Mouse (Mus musculus): Measurements from ENCODE around the gene Sgca.
"Not testable (repeated sequence)": the region's sequence is repeated elsewhere in the genome, so short reads cannot be mapped to it uniquely, and the experiment has no call there.

Sgca gene

DNA sequence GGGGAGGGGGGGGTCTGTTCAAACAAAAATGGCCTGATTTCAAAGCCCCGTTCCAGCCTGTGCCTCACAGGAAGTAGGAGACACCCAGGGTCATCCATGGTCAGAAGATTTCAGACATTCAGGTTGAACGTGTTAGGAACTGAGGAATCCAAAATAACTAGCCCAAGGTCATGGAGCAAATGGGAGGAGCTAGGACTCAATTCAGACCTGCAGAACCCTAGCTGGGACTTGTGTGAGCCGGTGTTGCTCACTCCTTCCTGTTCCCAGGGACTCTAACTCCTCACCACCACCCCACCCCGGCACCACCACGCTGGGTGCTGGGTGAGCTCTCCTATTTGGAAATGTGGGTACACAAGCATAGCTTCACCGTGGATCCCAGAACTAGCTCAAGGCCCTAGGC is 11.2 kb upstream of the Sgca start:
- no peak for DNase-seq (ENCODE audit: low spot score in 2 of 2)

DNA sequence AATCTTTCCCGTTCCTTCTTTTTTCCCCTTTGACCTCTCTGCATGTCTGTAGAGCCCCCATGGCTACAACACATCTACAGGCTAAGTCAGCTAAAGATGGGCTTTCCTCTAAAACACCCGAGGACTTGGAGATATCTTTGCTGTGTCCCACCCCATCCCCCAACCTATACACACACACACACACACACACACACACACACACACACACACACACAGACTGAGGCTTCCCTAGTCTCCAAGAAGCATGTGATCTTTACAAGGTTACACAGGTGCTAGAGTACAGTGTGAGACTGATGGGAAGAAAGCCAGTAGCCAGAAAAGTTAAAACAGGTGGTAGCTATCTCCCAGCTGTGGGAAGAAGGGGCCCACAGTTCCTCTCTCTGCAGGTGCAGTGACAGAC is 10.3 kb upstream of the Sgca start:
- DNase-seq (ENCODE audit: low spot score in 2 of 2): no peak

DNA sequence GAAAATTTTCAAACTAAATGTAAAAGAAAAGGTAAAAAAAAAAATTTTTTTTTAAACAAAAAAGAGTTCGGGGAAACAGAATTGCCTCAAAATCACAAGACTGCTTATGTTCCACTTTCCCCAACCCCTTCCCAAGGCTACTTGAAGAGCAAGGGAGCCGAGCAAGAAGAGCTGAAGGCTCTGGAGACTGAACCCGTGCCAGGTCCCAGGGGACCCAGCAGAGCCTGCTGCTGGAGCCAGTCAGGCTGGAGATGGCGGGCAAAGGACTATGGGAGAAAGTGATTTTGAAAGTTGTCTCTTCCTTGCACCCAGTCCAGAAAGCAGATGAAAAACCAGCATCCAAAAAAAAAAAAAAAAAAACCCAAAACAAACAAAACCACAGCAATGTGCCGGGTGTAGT is 9.7 kb upstream of the Sgca start:
- DNase-seq (ENCODE audit: low spot score in 2 of 2): no peak

DNA sequence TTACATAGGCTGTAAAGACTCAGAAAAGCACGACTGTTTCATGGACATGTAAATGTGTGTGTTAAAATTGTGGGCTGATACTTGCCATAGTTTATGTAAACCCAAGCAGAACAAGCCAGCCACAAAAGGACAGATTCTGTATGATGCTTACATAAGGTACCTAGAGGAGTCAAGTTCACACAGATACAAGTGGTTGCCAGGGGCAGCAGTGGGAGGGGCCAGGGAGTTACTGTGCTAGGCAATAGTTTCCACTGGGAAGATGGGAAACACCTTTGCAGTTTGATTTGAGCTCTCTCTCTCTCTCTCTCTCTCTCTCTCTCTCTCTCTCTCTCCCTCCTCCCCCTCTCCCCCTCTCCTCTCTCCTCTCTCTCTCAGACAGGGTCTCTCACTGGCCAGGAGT is 9.0 kb upstream of the Sgca start:
- no peak for DNase-seq (ENCODE audit: low spot score in 2 of 2)

DNA sequence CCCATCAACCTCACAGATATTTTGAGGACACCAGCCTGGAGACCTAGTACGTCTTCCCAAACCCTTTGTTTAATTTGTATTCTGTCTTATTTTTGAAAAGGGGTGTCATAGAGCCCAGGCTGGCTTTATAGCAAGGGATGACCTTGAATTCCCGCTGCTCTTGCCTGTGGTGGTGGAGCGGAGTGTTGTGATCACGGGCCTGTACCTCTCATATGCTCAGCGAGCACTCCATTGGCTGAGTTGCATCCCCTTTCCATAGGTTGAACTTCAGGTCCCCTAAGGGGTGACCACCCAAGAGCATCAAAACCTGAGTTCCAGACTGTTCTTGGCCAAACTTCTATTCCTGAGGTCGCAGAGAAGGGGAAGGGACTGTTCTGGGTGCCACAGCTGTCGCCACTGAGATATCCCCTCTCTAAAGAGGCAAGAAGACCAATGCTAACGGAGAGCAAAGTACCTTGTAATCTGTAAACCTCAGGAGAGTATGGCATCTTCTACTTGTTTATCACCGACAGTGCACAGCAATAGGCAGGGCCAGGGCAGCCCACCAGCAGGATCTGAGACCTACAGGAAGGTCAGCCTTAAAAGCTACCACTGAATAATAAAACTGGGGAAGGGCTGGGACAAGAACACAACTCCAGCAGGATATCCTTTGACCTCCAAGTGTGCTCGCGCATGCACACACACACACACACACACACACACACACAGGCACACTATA is 3.5 kb upstream of the Sgca start:
- DNase-seq (ENCODE audit: low spot score in 2 of 2): no peak

DNA sequence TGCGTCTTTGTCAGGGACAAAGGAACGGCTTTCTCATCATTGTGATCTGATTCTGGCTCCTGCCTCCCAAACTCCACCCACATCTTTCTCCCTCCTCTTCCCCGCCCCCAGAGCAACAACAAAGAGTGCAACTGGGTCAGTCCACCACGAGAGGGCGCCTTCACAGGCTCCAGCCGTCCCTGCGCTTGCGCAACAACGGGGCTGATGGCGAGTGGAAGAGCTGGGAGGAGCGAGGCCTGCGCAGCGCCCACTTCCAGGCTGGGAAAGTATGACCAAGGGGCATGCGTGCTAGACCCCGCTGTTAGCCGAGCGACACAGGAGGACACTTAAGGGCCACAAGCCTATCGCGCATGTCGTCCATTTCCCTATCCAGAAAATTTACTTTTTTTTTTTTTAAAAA is 2.8 kb upstream of the Sgca start:
- DNase-seq (ENCODE audit: low spot score in 2 of 2): peak; percentile 94 to 95

DNA sequence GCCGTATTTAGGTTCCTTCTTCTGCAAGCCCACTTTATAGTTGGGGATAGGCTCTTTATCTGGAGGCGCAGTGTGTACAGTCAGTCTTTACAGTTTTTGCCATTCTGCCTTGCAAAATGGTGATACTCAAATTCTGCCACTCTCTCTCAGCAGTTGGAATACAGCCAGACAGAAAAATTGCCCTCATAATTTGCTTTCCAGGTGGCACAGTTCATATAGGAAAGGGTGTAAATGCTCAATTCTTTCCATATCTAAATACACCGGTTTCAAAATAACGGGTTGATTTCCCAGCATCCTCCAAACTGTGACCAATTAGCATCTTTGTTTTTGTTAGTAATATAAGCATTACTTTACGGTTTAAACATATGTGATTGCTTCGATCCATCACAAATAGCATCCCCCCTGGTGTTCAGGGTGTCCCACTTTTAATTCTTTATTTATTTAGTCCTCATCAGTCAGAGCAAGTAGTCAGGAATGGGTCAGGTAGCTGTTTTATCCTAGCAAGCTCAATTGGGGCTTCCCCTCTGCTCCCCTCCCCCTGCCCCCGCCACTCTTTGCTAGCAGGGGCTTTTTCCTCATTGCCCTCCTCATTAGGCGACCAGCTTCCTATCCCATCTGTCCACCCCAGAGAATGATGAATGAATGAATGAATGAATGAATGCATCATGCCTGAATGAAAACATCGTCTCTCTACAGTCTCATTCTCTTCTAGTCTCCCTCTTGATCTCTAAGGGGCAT is 2.2 kb upstream of the Sgca start:
- DNase-seq (ENCODE audit: low spot score in 2 of 2): no peak

DNA sequence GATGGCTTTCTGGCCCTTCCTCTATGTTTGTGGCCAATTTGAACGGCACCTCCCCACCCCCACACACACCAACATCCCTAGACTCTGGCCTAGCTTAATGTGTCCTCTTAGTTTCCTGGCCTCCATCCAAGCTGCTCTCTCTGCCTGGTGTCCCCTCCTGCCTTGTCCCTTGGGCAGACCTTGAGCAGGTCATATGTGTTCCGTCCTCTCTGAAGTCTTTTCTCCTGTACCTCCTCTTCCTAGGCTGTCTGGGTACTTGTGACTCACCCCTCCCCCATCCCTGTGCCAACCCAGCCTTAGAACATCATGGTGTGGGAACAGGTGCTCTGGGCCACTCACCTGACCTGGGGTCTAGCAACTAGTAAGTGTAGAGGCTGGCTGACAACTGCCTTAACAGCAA is 1.2 kb downstream of the Sgca start:
- DNase-seq (ENCODE audit: low spot score in 2 of 2): no peak

DNA sequence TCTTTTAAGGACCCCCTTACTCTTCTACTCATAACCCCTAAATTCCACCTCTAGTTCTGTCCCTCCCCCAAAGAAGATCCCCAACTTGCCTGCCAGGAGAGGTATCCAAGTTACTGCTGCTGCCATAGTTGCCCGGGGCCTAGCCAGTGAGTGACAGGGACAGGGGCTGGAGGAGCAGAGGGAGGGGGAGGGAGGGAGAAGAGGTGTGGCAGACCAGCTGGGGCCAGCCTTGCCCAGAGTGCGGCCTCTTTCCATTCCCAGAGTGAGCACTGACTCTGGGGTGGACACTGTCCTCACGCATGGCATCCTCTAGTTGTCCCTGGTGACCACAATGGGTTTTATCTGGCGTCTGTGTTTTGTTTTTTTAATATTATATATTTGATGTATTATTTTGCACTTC is 2.8 kb downstream of the Sgca start:
- DNase-seq (ENCODE audit: low spot score in 2 of 2): no peak

DNA sequence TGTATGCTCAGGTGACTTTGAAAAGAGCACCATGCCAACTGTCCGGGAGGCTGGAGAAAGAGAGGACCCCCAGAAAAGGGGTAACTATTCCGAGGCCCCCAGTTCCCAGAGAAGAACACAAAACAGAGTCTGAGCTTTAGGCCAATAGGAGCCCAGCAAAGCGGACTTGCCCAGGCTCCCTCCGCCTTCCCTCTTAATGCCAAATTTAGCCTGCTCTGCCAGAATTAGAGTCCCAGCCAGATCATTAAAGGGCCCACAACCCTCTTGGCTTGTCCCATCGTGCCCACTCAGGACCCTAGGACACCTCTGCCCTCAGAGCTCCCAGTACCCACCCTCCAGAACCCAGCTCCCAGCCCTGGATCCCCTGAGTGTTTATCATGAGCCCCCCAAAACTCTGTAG is 3.2 kb downstream of the Sgca start:
- DNase-seq (ENCODE audit: low spot score in 2 of 2): no peak

DNA sequence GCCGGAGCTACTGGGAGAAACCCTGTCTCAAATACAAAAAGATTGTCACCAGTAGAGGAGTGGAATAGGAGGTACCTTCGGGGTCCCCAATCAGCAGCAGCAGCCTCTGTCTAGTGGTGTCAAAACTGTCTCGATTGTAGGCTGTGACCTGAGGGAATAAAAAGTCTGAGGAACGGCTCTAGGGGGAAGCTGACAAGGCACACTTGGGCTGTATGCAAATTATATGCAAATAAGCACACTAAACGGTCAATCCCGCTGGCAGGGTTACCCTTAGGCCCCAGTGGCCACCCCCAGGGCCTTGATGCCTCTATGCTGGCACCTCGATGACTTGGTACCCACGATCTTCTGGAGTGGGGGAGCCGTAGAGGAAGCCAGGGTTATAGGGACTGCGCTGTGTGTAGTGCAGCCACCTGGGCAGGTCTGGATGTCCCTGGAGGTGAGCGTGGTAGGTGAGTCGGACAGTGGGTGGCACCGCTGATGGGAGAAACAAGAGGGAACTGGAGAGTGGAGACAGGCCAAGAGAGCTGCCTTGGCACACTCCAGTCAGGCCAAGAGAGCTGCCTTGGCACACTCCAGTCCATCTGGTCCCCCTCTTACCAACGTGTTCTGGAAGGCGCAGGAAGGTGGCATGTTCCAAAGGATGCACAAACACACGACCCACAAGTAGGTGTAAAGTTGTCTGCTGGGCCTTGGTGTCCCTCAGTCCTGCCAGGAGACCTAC is 4.1 kb downstream of the Sgca start:
- no peak for DNase-seq (ENCODE audit: low spot score in 2 of 2)

DNA sequence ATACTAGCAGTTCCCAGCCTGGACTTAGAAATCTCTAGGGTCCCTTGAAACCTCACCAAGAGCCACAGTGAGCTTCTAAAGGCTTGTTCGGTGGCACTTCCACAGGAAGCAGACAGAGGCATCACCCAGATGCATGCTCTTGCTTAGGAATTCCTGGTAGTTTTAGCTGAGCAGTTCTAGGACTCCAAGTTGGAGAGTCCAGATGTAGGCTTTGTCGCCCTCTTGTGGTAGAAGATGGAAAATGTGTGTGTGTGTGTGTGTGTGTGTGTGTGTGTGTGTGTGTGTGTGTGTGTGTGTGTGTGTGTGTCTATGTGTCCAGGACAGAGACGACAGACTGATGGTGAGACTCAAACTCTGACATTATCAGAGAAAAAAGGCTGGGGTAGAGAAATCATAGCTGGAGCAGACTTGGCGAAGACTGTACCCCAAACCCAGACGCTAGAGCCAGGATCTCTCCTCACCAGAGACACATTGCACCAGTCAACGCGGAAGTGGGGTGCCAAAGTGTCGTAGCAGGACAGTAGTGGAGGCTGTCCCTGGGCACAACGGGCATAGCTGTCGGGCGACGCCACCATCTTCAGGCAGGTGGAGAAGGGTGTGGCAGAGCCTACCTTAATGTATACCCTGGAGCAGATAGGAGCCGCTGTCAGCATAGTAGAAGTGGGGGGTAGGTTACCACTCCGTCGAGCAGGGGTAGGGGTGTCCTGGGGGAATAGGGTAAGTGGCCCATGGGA is 5.8 kb downstream of the Sgca start:
- peak; percentile 46 to 56 for DNase-seq (ENCODE audit: low spot score in 2 of 2)

DNA sequence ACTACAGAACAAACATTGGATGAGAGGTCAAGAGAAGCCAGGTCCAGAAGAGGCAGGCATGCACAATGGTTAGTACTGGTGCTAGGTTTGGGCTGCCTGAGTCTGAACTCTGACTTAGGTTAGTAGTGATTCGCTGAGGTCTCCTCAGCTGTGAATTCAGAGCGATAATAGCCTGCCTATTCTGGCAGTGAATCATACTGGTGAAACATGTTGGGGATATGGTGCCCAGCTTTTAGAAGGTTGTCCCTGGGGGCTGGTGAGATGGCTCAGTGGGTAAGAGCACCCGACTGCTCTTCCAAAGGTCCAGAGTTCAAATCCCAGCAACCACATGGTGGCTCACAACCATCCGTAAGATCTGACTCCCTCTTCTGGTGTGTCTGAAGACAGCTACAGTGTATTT is 6.4 kb downstream of the Sgca start:
- DNase-seq (ENCODE audit: low spot score in 2 of 2): not testable (repeated sequence)

DNA sequence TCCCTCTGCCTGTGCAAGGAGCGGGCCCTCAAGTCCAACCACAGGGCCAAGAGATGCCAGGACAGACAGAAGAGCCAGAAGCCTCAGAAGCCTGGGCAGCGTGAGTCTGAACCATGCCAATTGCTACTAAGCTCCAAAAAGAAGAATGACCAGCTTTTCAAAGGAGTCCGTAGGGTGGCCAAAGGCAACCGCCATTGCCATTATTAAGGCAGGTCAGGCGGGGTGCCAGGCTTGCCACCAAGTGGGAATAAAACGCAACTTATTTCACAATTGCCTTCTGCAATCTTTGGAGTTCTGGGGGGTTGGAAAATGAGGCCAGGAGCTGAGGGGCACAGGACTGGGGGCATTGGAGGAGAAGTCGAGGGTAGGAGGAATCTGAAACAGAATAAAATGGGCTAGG is 7.9 kb downstream of the Sgca start:
- DNase-seq (ENCODE audit: low spot score in 2 of 2): no peak

DNA sequence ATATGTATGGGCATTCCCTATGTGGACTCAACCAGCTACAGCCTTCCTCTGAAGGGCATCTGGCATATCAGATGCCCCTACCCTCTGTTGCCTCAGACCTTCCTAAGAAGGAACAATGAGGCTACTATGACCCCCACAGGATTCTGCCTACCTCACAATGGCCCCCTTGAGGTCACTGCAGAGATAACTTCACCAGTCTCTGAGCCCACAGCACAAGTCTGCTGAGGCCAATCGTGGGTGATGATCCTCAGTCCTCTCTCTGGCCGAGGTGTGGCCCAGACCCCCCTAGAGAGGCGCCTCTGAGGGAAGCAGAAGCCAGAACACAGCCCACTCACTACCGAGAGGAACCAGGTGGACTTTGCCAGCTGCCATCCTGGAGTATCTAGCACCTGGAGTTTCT is 8.7 kb downstream of the Sgca start, which contains the start of gene Hils1:
Gene Hils1, plus strand, starts transcription at position 175 of the 400 bp plus-strand sequence.
- DNase-seq (ENCODE audit: low spot score in 2 of 2): no peak

DNA sequence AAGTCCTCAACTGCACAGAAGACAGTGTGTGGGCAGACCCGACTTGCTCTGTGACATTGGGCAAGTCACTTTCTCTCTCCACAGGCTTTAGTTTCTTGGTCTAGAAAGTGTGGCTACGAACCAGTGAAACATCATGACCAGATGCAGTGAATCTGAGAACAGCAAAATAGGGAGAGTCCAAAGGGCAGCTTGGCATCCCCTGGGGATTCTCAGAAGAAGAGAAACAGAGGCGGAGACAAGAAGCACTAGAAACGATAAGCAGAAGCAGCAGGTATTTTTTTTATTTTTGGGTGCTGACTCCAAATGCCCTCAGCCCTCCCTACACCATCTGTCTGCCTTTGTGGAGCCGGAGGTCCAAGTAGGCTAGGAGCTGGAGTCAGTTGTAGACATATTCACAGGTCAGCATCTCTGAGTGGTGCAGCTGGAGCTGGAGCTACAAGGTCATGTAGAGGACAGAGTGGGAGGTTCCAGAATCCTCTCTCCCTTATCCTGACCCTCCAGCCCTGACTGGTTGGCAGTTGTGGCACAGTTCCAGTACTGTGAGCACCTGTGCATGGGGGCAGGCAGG is 13.5 kb downstream of the Sgca start:
- DNase-seq (ENCODE audit: low spot score in 2 of 2): no peak

DNA sequence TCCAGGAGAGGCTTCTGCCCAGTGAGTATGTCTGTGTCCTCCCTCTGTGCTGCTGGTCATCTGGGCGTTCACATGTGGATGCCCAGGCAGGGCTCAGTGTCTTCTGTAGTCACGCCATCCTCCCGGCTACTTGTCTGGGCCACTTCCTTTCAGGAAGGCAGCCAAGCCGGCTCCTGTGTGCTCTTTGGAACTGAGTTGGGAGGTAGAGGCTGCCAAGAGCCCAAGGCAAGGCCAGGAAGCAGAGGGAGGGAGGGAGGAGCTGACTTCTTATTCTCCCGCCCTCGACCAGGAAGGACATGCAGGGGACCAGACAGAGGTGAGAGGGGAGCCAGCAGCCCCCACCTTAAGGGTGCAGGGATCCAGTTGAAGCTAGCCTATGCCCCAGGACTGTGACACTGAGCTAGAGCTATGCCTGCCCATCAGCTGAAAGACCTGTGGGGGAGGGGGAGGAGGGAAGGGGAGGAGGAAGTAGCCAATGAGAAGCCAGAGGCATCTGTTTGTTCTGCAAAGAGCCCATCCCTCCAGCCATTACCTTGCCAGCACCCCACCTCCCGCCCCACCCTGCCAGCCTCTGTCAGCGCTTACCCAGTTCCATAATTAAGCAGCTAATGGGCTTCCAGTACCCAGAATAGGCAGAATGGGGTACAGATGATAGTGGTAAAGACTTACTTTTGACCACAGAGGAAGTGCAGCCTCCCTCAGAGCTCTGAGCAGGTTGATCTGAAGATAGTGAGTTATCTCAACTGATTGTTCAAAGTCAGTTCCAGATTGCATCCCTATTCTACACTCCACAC is 17.9 kb downstream of the Sgca start:
- peak; percentile 45 to 69 for DNase-seq (ENCODE audit: low spot score in 2 of 2)

DNA sequence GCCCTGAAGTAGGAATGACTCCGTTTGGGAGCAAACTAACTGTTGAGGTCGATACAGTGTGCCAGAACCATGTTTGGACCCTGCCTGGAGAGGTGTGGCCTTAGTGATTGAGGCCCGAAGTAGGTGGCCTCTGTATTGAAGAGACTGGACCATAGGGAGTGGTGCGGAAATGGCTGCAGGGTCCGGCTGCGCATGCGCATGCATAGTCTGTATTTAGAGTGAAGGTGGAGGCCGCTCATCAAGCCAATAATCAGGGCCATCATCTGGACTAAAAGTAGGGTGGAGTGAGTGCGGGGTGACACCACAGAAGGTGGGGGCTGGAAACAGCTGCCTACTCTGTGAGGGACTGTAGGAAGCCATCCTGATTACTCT is 18.4 kb downstream of the Sgca start:
- DNase-seq (ENCODE audit: low spot score in 2 of 2): no peak

DNA sequence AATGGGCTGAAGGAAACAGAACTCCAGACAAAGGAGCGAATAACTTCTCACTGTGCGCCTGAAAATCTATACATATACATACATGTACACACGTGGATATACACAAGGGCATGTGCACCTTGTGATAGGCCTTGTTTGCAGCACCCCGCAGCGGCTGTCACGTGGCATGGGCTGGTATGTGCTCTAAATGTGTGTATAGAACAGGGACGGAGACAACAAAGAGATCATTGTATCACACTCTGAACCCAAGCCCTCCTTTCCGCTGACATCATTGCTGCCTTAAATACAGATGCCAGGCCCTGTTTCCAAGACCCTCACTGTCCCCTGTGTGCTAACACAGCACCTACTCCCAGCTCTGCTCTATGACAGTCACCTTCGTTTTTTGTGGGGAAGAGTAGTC is 21.0 kb downstream of the Sgca start:
- DNase-seq (ENCODE audit: low spot score in 2 of 2): no peak

DNA sequence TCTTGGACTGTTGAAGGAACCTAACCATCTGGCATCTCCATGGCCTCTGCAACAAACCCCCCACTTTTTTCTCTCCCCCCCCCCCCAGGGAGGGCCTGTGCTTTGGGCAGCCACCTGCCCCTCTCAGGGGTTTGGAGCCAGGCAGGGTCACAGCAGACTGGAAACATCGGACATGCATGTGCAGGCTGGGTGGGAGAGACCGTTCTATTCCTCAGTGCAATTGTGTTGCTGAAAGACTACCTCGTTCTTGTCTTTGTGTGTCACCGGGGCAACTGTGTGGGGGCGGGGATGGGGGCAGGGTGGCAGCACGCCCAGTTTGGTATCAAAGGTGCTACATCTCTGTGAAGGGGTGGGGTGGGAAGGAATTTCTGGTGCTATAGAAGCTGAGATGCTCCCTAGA is 24.0 kb downstream of the Sgca start:
- no peak for DNase-seq (ENCODE audit: low spot score in 2 of 2)

DNA sequence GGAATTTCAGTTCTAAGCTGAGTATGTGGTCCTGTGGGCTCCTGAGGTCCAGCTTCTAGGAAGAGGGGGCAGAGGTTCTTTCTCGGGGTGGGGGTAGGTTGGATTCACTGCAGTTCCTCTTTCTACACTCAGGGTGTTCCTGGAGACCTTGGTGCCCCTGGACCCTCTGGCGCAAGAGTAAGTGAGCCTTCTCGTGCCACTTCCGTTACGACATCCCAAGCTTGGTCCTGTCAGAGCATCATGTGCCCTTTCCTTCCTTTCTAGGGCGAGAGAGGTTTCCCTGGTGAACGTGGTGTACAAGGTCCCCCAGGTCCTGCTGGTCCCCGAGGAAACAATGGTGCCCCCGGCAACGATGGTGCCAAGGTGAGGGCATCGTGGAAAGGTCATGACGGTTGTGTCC is 30.9 kb downstream of the Sgca start:
- DNase-seq (ENCODE audit: low spot score in 2 of 2): no peak
